Mouse (Mus musculus) embryonic fibroblast, embryonic 13.5 days (primary cell): ENCODE results near the gene Wdcp.

Source experiments
- CTCF ChIP-seq: IDR thresholded peaks from 2 replicates; pipeline ENCODE4 v1.5.1; 2011; ENCODE audit warnings: mild to moderate bottlenecking, control low read depth, low read length, moderate library complexity, borderline replicate concordance; ENCODE audit not compliant: insufficient read depth
- POLR2A ChIP-seq: IDR thresholded peaks from 2 replicates; pipeline ENCODE4 v1.6.1; 2011; ENCODE audit warnings: low read depth, mild to moderate bottlenecking, control low read depth, low read length, moderate library complexity

- TF ChIP-seq CTCF (no peak), POLR2A (no peak)
Observed at GRCm38 (mm10) chr12:4811705-4812104, 31.4 kb upstream of the Wdcp start.
